Mouse (Mus musculus) lung, postnatal 25 days (tissue): ENCODE measurements at regions not wholly inside any gene's neighbourhood (a gene's known extent, or its start where the extent isn't known, plus 50 kb on each side); places are given as distances from the start of the nearest gene placed in this dataset.
"Not testable (repeated sequence)": the region's sequence is repeated elsewhere in the genome, so short reads cannot be mapped to it uniquely, and the experiment has no call there.

ENCODE experiments used
- DNase-seq: peaks from one replicate; pipeline ENCODE4 v3.0.0; 2022; ENCODE audit warnings: low spot score

- DNase-seq: no peak
Measured at GRCm38 (mm10) chr15:96828681-96829080, 129.2 kb upstream of the Slc38a2 start.

GRCm38 (mm10) chr15:96827931-96828330, 128.4 kb upstream of the Slc38a2 start:
- DNase-seq: no peak

GRCm38 (mm10) chr15:96818435-96818834, 118.9 kb upstream of the Slc38a2 start:
- DNase-seq: no peak

- no peak for DNase-seq
Measured at GRCm38 (mm10) chr15:96817626-96818025, 118.1 kb upstream of the Slc38a2 start.

GRCm38 (mm10) chr15:96816997-96817570, 117.6 kb upstream of the Slc38a2 start:
- no peak for DNase-seq

- no peak for DNase-seq
Measured at GRCm38 (mm10) chr15:96813472-96813871, 113.9 kb upstream of the Slc38a2 start.

- no peak for DNase-seq
Measured at GRCm38 (mm10) chr15:96802729-96803053, 103.2 kb upstream of the Slc38a2 start.

GRCm38 (mm10) chr15:96802034-96802728, 102.7 kb upstream of the Slc38a2 start:
- peak; percentile 65 for DNase-seq

- no peak for DNase-seq
Measured at GRCm38 (mm10) chr15:96799228-96799627, 99.7 kb upstream of the Slc38a2 start.

- DNase-seq: no peak
Measured at GRCm38 (mm10) chr15:96797615-96798270, 98.2 kb upstream of the Slc38a2 start.

GRCm38 (mm10) chr15:96794177-96794719, 94.7 kb upstream of the Slc38a2 start:
- no peak for DNase-seq

- DNase-seq: no peak
Measured at GRCm38 (mm10) chr15:96793251-96793650, 93.7 kb upstream of the Slc38a2 start.

GRCm38 (mm10) chr15:96791306-96791705, 91.8 kb upstream of the Slc38a2 start:
- no peak for DNase-seq

GRCm38 (mm10) chr15:96787921-96788320, 88.4 kb upstream of the Slc38a2 start:
- not testable (repeated sequence) for DNase-seq

- DNase-seq: no peak
Measured at GRCm38 (mm10) chr15:96784578-96784977, 85.0 kb upstream of the Slc38a2 start.

- DNase-seq: no peak
Measured at GRCm38 (mm10) chr15:96781560-96781959, 82.0 kb upstream of the Slc38a2 start.

GRCm38 (mm10) chr15:96780606-96781005, 81.1 kb upstream of the Slc38a2 start:
- no peak for DNase-seq

GRCm38 (mm10) chr15:96779358-96779757, 79.8 kb upstream of the Slc38a2 start:
- peak; percentile 54 for DNase-seq

- no peak for DNase-seq
Measured at GRCm38 (mm10) chr15:96778321-96778926, 78.9 kb upstream of the Slc38a2 start.

GRCm38 (mm10) chr15:96776476-96777075, 77.0 kb upstream of the Slc38a2 start:
- DNase-seq: no peak

- DNase-seq: no peak
Measured at GRCm38 (mm10) chr15:96775129-96775528, 75.6 kb upstream of the Slc38a2 start.

- DNase-seq: no peak
Measured at GRCm38 (mm10) chr15:96774664-96775063, 75.1 kb upstream of the Slc38a2 start.
